Mouse (Mus musculus): ENCODE measurements around the gene Carns1.

DNA sequence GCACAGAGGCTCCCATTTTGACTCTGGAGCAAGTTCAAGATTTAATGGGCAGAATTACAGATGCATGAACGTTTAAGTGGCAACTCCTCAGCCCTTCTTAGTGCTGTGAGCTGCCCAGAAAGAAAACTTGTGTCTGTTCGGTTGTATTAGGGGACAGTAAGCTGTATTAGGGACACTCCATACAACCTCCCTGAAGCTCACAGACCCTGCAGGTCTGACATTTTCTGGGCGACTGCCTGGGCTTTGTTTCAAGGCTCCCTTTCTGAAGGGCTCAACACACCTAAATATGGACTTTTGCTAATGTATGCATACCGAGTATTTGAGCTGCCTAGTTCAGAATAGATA lies 11.8 kb downstream of the Carns1 start:
- TF ChIP-seq CTCF (IDR thresholded peaks at IDR 0.05; ENCODE audit: control insufficient read depth, insufficient read depth, insufficient read length) (no peak), MAX (IDR thresholded peaks at IDR 0.05) (no peak)
